Mouse (Mus musculus) limb, embryonic 14.5 days (tissue): Measurements from ENCODE around the gene Tifab. TPM values are rescaled to one million over a fixed set of nuclear protein-coding genes. Genes with fewer than 3 reads are reported as not detected.

Experiments
- ATAC-seq: fragments of 200-750 bp; cut with Nextera tagmentation; 2 replicates; pipeline ENCODE4 v1.8.0; 2017; ENCODE audit warnings: low read depth, moderate number of reproducible peaks, moderate TSS enrichment; ENCODE audit not compliant: low FRiP score
- DNase-seq: peaks from one replicate; pipeline ENCODE4 v3.0.0-alpha.2; 2015; ENCODE audit warnings: low spot score
- H3K27ac ChIP-seq: fragments of 300-500 bp; sonication (generic); replicated peaks from 2 replicates; pipeline ENCODE4 v1.5.1; 2014; ENCODE audit warnings: low read depth, mild to moderate bottlenecking, low read length, moderate library complexity, mixed read lengths
- H3K27me3 ChIP-seq: fragments of 300-500 bp; sonication (generic); 2 replicates; pipeline ENCODE4 v1.6.1; 2014; ENCODE audit warnings: low read length, mixed read lengths; ENCODE audit not compliant: control insufficient read depth, insufficient read depth
- H3K36me3 ChIP-seq: fragments of 300-500 bp; sonication (generic); 2 replicates; pipeline ENCODE4 v1.6.1; 2014; ENCODE audit warnings: mild to moderate bottlenecking, low read length, moderate library complexity, mixed read lengths; ENCODE audit not compliant: control insufficient read depth, insufficient read depth
- H3K4me1 ChIP-seq: fragments of 300-500 bp; sonication (generic); 2 replicates; pipeline ENCODE4 v1.6.1; 2014; ENCODE audit warnings: antibody characterized with exemption, low read length, mixed read lengths; ENCODE audit not compliant: control insufficient read depth, insufficient read depth
- H3K4me2 ChIP-seq: fragments of 300-500 bp; sonication (generic); replicated peaks from 2 replicates; pipeline ENCODE4 v1.6.1; 2014; ENCODE audit warnings: low read depth, mild to moderate bottlenecking, low read length, moderate library complexity; ENCODE audit not compliant: severe bottlenecking
- H3K4me3 ChIP-seq: fragments of 300-500 bp; sonication (generic); replicated peaks from 2 replicates; pipeline ENCODE4 v1.5.1; 2014; ENCODE audit warnings: low read length
- H3K9ac ChIP-seq: fragments of 300-500 bp; sonication (generic); 2 replicates; pipeline ENCODE4 v1.6.1; 2014; ENCODE audit warnings: mild to moderate bottlenecking, low read depth, low read length, moderate library complexity; ENCODE audit not compliant: severe bottlenecking
- H3K9me3 ChIP-seq: fragments of 300-500 bp; sonication (generic); 2 replicates; pipeline ENCODE4 v1.6.1; 2016; ENCODE audit warnings: low read length; ENCODE audit not compliant: control insufficient read depth
- POLR2A ChIP-seq: fragments of 200-500 bp; IDR thresholded peaks from 2 replicates; pipeline ENCODE4 v1.8.0; 2012; ENCODE audit warnings: inconsistent platforms, mild to moderate bottlenecking, moderate library complexity, borderline replicate concordance; ENCODE audit not compliant: insufficient read depth, insufficient read length; ENCODE audit errors: extremely low read depth
- WGBS: fragments of 180-500 bp; shearing (Covaris S2); extraction: QIAGEN DNeasy Blood & Tissue Kit; methylation state at CpG from one replicate; pipeline ENCODE4 v1.1.7; 2014; 5-methylcytosine and 5-hydroxymethylcytosine counted together
- polyA plus RNA-seq, 2 experiments: library from polyadenylated mRNA; depleted of rRNA in 1 of 2; stranded (reverse) in 1 of 2; unstranded in 1 of 2; fragments of >200 nt; fragmentation: Nextera tagmentation in 1 of 2; extraction: Ambion mirVana in 1 of 2; gene quantifications; 2 replicates each; pipeline versions ENCODE4 v1.2.1 to v1.2.3; 2012 to 2014

Tifab gene
- polyA plus RNA-seq, 2 experiments, result 1.1 to 2.0 TPM

DNA sequence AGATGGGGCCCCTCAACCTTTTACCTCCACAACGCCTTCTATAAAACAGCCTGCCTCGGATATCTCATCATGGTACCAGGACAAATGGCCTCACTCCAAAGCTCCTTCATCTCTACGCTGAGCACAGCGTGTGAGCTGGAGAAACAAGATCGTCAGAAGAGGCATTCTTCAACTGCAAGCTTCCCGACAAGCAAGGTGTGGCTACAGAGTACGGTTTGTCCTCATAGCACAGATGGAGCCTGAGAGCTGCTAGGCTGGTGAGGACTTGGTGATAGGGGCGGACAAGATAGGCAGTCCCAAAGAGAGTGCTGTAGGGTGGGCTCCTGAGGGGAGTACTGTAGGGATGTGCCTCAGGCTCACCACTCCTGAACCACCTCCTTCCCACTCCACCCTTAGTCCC is 48.1 kb downstream of the Tifab start:
- H3K9me3 ChIP-seq, result no peaks in the 10 kb centered on the region
- 64% methylated on average over 8 of the region's 8 CpGs for WGBS
- no peak for TF ChIP-seq POLR2A
- ATAC-seq (no peak), DNase-seq (no peak)
- H3K9ac ChIP-seq, result no peak overlapping the region
- no peak overlapping the region for H3K4me2 ChIP-seq
- peaks cover 19% of the 10 kb centered on the region for H3K4me1 ChIP-seq
- peaks cover 34% of the 10 kb centered on the region for H3K36me3 ChIP-seq
- H3K27me3 ChIP-seq, result no peaks in the 10 kb centered on the region
- H3K27ac ChIP-seq, result no peak overlapping the region
- H3K4me3 ChIP-seq, result no peak overlapping the region

DNA sequence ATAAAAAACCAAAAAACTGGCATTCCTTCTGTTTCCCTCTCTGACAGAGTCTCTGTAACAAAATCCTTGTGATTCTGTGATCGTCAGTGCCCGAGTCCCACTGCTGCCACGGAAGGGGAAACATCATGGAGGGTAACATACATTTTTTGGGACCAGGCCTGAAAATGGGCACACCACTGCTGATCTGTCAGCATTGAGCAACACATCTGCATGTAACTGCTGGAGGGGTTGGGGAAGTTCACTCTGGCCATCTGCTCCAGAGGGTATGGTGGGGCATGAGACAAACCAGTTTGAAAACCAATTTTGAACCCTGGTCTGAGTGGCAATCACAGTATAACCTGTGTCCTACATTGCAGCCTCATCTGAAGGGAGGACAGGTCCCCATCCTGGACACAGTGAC is 49.1 kb downstream of the Tifab start:
- Histone ChIP-seq H3K27me3 (no peaks in the 10 kb centered on the region), H3K4me2 (no peak overlapping the region), H3K4me3 (no peak overlapping the region), H3K27ac (no peak overlapping the region), H3K9ac (no peak overlapping the region), H3K9me3 (no peaks in the 10 kb centered on the region), H3K36me3 (peaks cover 44% of the 10 kb centered on the region), H3K4me1 (peaks cover 19% of the 10 kb centered on the region)
- TF ChIP-seq POLR2A, result no peak
- WGBS, result 96% methylated on average over 3 of the region's 3 CpGs
- no peak for ATAC-seq
- no peak for DNase-seq

DNA sequence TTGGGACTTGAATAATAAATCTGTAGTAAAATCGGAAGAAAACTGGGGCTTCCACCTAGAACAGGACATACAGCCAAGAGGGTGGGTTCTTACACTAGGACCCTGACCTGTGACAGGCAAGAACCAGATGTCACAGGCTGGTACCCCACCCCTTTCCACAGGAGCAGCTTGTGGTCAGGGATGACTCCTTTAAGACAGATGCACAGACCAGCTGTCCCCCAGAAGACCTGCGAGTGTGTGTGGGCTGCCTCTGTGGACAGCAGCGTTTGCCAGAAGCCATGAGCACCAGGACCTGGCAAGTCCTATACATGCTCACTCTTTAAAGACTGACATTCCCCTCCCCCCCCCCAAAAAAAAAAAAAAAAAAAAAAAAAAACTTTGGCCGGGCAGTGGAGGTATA is 49.7 kb downstream of the Tifab start:
- Histone ChIP-seq H3K9me3 (no peaks in the 10 kb centered on the region), H3K36me3 (peaks cover 49% of the 10 kb centered on the region), H3K27me3 (no peaks in the 10 kb centered on the region), H3K4me2 (no peak overlapping the region), H3K9ac (no peak overlapping the region), H3K27ac (no peak overlapping the region), H3K4me3 (no peak overlapping the region), H3K4me1 (peaks cover 15% of the 10 kb centered on the region)
- no peak for ATAC-seq
- no peak for TF ChIP-seq POLR2A
- 75% methylated on average over 4 of the region's 4 CpGs for WGBS
- no peak for DNase-seq

DNA sequence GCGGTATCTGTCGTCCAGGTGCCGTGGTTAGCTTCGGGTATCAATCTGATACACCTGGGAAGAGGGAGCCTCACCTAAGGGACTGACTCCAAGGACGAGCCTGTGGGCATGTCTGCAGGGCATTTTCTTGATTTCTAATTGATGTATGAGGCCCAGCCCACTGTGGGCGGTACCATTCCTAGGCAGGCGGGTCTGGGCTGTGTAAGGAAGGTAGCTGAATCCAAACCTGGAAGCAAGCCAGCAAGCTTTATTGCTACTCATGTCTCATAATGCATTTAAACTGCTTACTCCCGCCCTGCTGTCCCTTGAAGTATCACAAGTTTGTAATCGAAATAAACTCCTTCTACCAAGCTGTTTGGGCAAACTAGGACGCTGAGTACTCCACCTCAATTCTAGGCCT is 53.1 kb downstream of the Tifab start:
- no peak overlapping the region for H3K4me2 ChIP-seq
- H3K27ac ChIP-seq, result no peak overlapping the region
- ATAC-seq (no peak), DNase-seq (no peak)
- no peak overlapping the region for H3K9ac ChIP-seq
- no peak for TF ChIP-seq POLR2A
- no peak overlapping the region for H3K4me3 ChIP-seq
- peaks cover 72% of the 10 kb centered on the region for H3K36me3 ChIP-seq
- no peaks in the 10 kb centered on the region for H3K9me3 ChIP-seq
- H3K27me3 ChIP-seq, result no peaks in the 10 kb centered on the region
- no peaks in the 10 kb centered on the region for H3K4me1 ChIP-seq
- WGBS, result 85% methylated on average over 10 of the region's 10 CpGs

Other genes with a start within 250 kb of the Tifab start
- gene H2afy, start 42.5 kb downstream of the Tifab start, polyA plus RNA-seq (2012; rRNA removed), result 231 and 297 TPM in 2 replicates
- gene H2afy, start 42.5 kb downstream of the Tifab start, polyA plus RNA-seq (2014; fragmentation: Nextera tagmentation; extraction: Ambion mirVana), result 304 and 351 TPM in 2 replicates
- 0.04 and 0.06 TPM in 2 replicates for gene Neurog1, start 73.3 kb upstream of the Tifab start, polyA plus RNA-seq (2012; rRNA removed)
- gene Neurog1, start 73.3 kb upstream of the Tifab start, polyA plus RNA-seq (2014; fragmentation: Nextera tagmentation; extraction: Ambion mirVana), result not detected in 2 replicates
- 421 and 443 TPM in 2 replicates for gene Cxcl14, start 117.7 kb upstream of the Tifab start, polyA plus RNA-seq (2012; rRNA removed)
- 474 and 556 TPM in 2 replicates for gene Cxcl14, start 117.7 kb upstream of the Tifab start, polyA plus RNA-seq (2014; fragmentation: Nextera tagmentation; extraction: Ambion mirVana)
- 0.04 and 0.10 TPM in 2 replicates for gene Gm3045, start 247.7 kb upstream of the Tifab start, polyA plus RNA-seq (2012; rRNA removed)
- not detected in 2 replicates for gene Gm3045, start 247.7 kb upstream of the Tifab start, polyA plus RNA-seq (2014; fragmentation: Nextera tagmentation; extraction: Ambion mirVana)